Mouse (Mus musculus): ENCODE measurements around the gene Cldn34b1.
"Not testable (repeated sequence)": the region's sequence is repeated elsewhere in the genome, so short reads cannot be mapped to it uniquely, and the experiment has no call there.

Gene Cldn34b1

GRCm38 (mm10) chrX:154890167-154890566, at the start of gene Cldn34b1:
Gene Cldn34b1, minus strand, starts transcription at chrX:154890267.
- DNase-seq, result not testable (repeated sequence)

- DNase-seq, result not testable (repeated sequence)
Measured at GRCm38 (mm10) chrX:154935887-154936286, 45.8 kb upstream of the Cldn34b1 start, which contains the start of gene Magea6. Gene Magea6, minus strand, starts transcription at chrX:154935987.

Data from cerebellum, postnatal 25 days (tissue).